Mouse (Mus musculus) lung, postnatal 4 days (tissue): Measurements from ENCODE around the gene Ttc9b.

Experiments used
- DNase-seq, 2 experiments: peaks; one replicate each; pipeline ENCODE4 v3.0.0; 2021

Gene Ttc9b

GRCm38 (mm10) chr7:27688246-27688788, 34.6 kb downstream of the Ttc9b start:
- no peak for DNase-seq

- DNase-seq, result peak; percentile 92 to 95
These were observed 35.3 kb downstream of the Ttc9b start, which contains the start of gene Zfp607b for GRCm38 (mm10) chr7:27688815-27689612. Gene Zfp607b, plus strand, starts transcription at chr7:27689340.

- peak in 1 of 2 experiments; percentile 43 for DNase-seq
These were observed 37.4 kb downstream of the Ttc9b start for GRCm38 (mm10) chr7:27691076-27691475.

GRCm38 (mm10) chr7:27696711-27697110, 43.0 kb downstream of the Ttc9b start:
- DNase-seq, result no peak
